In genomic region chr10:60801898-60802412, GRCm38 (mm10) we compare ENCODE assay signal across 24 mouse cellular contexts. TPM values are rescaled to one million over a fixed set of nuclear protein-coding genes. Genes with fewer than 3 reads are reported as not detected.
DNase-seq lines count a peak whose midpoint lies in the region; ATAC-seq and TF ChIP-seq lines count a peak whose summit lies in the region.
"Had no signal": no experiment of that assay in that cellular context is flagged by ENCODE, and none has a peak within 500 bp of the region (broad histone marks: within the 10 kb centered on the region; RNA-seq: fewer than 3 reads in every experiment).

No protein-coding gene starts in this region.

- H3K4me1 ChIP-seq in heart, embryonic 12.5 days (replicated peaks) = peaks cover 98% of the 10 kb centered on the region
- peaks cover 38% of the 10 kb centered on the region for H3K4me1 ChIP-seq in heart, adult 2 months (ENCODE audit: control insufficient read depth, insufficient read depth, low read length)
- H3K4me1 ChIP-seq in kidney, embryonic 15.5 days = peaks cover 85% of the 10 kb centered on the region
- H3K4me1 ChIP-seq in embryonic fibroblast, embryonic 13.5 days (ENCODE audit: control insufficient read depth, insufficient read depth, low read length) = peaks cover 21% of the 10 kb centered on the region

- H3K79me2 ChIP-seq in heart, adult 2 months (replicated peaks; ENCODE audit: control insufficient read depth, insufficient read depth, low read length) = no peaks in the 10 kb centered on the region
- H3K79me2 ChIP-seq in C2C12 (ENCODE audit: control insufficient read depth, insufficient read depth) = peaks cover 100% of the 10 kb centered on the region

- 52% methylated on average over 12 of the region's 12 CpGs for WGBS in heart, embryonic 12.5 days
- WGBS in heart, adult 2 months = 54% methylated on average over 12 of the region's 12 CpGs
- WGBS in kidney, embryonic 15.5 days = 57% methylated on average over 12 of the region's 12 CpGs

- peaks cover 99% of the 10 kb centered on the region for H3K79me3 ChIP-seq in C2C12 (ENCODE audit: low read depth)

- H3ac ChIP-seq in C2C12 (ENCODE audit: control insufficient read depth, insufficient read length, low read depth) = peak overlapping the region; percentile 10

- TF ChIP-seq EP300 in heart, adult 2 months (IDR thresholded peaks at IDR 0.05; ENCODE audit: insufficient read depth, low read depth, low read length) = no peak

- H3K9me3 ChIP-seq in heart, embryonic 12.5 days (replicated peaks) = no peaks in the 10 kb centered on the region
- no peaks in the 10 kb centered on the region for H3K9me3 ChIP-seq in kidney, embryonic 15.5 days (replicated peaks)
- H3K9me3 ChIP-seq: liver, embryonic 13.5 days had no signal

- H3K9ac ChIP-seq in heart, embryonic 12.5 days = peak overlapping the region; percentile 35; the same call in 1 of the 2 replicates
- no peak overlapping the region for H3K9ac ChIP-seq in heart, adult 2 months (ENCODE audit: low read depth, low read length)
- H3K9ac ChIP-seq in kidney, embryonic 15.5 days = no peak overlapping the region
- H3K9ac ChIP-seq: liver, embryonic 13.5 days; lung, embryonic 14.5 days had no signal

- H3K27ac ChIP-seq in heart, embryonic 12.5 days (ENCODE audit: poor library complexity, severe bottlenecking) = peak overlapping the region; percentile 53
- no peak overlapping the region for H3K27ac ChIP-seq in heart, adult 2 months
- peak overlapping the region; percentile 63 for H3K27ac ChIP-seq in kidney, embryonic 15.5 days
- H3K27ac ChIP-seq in embryonic fibroblast, embryonic 13.5 days (ENCODE audit: insufficient read depth, low read length) = peak overlapping the region; percentile 24; the same call in 1 of the 2 replicates
- H3K27ac ChIP-seq: hindbrain, postnatal 0 days; liver, embryonic 13.5 days; macrophage had no signal

- no peak for DNase-seq in heart, adult 2 months
- DNase-seq in kidney, postnatal 14 days = no peak
- DNase-seq in c-Kit-positive CD71-positive TER-119-positive erythroid progenitor cells, embryonic 14.5 days (ENCODE audit: low spot score) = no peak
- DNase-seq: adrenal gland, postnatal 25 days; cerebellum, adult 18-20 months; cerebellum, postnatal 36 days; gastrocnemius, postnatal 25 days; kidney, adult 11 months; kidney, postnatal 4 days; layer of hippocampus, adult 9-11 months; liver, embryonic 13.5 days; lung, embryonic 14.5 days; midbrain, embryonic 14.5 days; right cerebral cortex, postnatal 14 days; spleen, adult 18-20 months had no signal

- H3K36me3 ChIP-seq in heart, embryonic 12.5 days = peaks cover 1% of the 10 kb centered on the region; the same call in 1 of the 2 replicates
- no peaks in the 10 kb centered on the region for H3K36me3 ChIP-seq in heart, adult 2 months (ENCODE audit: control insufficient read depth, insufficient read depth, low read length)
- H3K36me3 ChIP-seq in kidney, embryonic 15.5 days = no peaks in the 10 kb centered on the region
- peaks cover 40% of the 10 kb centered on the region for H3K36me3 ChIP-seq in C2C12 (ENCODE audit: control insufficient read depth, insufficient read depth)
- H3K36me3 ChIP-seq: G1E; liver, embryonic 13.5 days had no signal

- no peak for TF ChIP-seq POLR2A in heart, adult 2 months (IDR thresholded peaks at IDR 0.05; ENCODE audit: insufficient read depth, low read depth, low read length)
- no peak for TF ChIP-seq POLR2A in embryonic fibroblast, embryonic 13.5 days (IDR thresholded peaks at IDR 0.05; ENCODE audit: low read depth, low read length)

- intact Hi-C loops in heart, adult 2 months (cut with DNase I) = no loop called here

- H3K27me3 ChIP-seq in heart, embryonic 12.5 days (replicated peaks) = no peaks in the 10 kb centered on the region
- H3K27me3 ChIP-seq in heart, adult 2 months (ENCODE audit: control insufficient read depth, insufficient read depth, low read length) = no peaks in the 10 kb centered on the region
- H3K27me3 ChIP-seq in kidney, embryonic 15.5 days = peaks cover 15% of the 10 kb centered on the region; the same call in 1 of the 2 replicates
- H3K27me3 ChIP-seq in C2C12 (ENCODE audit: control insufficient read depth, insufficient read depth, insufficient read length) = no peaks in the 10 kb centered on the region

- no peak for TF ChIP-seq CTCF in heart, adult 2 months (IDR thresholded peaks at IDR 0.05)
- no peak for TF ChIP-seq CTCF in C2C12 (IDR thresholded peaks at IDR 0.05; ENCODE audit: control insufficient read depth, insufficient read depth, insufficient read length)
- no peak for TF ChIP-seq CTCF in embryonic fibroblast, embryonic 13.5 days (IDR thresholded peaks at IDR 0.05; ENCODE audit: borderline replicate concordance, insufficient read depth, low read length)

- H3K4me3 ChIP-seq in heart, embryonic 12.5 days = no peak overlapping the region
- no peak overlapping the region for H3K4me3 ChIP-seq in heart, adult 2 months
- no peak overlapping the region for H3K4me3 ChIP-seq in kidney, embryonic 15.5 days (replicated peaks)
- no peak overlapping the region for H3K4me3 ChIP-seq in C2C12 (ENCODE audit: insufficient read depth, poor library complexity, severe bottlenecking)
- no peak overlapping the region for H3K4me3 ChIP-seq in embryonic fibroblast, embryonic 13.5 days (ENCODE audit: insufficient read depth, low read length)
- H3K4me3 ChIP-seq: liver, embryonic 13.5 days had no signal

- H3K4me2 ChIP-seq in heart, embryonic 12.5 days = peak overlapping the region; percentile 12
- no peak overlapping the region for H3K4me2 ChIP-seq in kidney, embryonic 15.5 days
- H3K4me2 ChIP-seq: liver, embryonic 13.5 days had no signal

- ATAC-seq in heart, embryonic 12.5 days (ENCODE audit: insufficient number of reproducible peaks, low FRiP score) = no peak
- no peak for ATAC-seq in kidney, embryonic 15.5 days (replicated peaks; ENCODE audit: low FRiP score)
- no peak for ATAC-seq in CD4-positive, CD25-positive, alpha-beta regulatory T cell, adult 4 months
- ATAC-seq: hindbrain, postnatal 0 days had no signal

TF ChIP-seq in C2C12, 6 proteins besides CTCF, POLR2A, EP300 and RAD21:
- TF ChIP-seq USF1 (IDR thresholded peaks at IDR 0.05; ENCODE audit: low read depth) (no peak), CEBPB (IDR thresholded peaks at IDR 0.05; ENCODE audit: low read depth) (no peak)

RNA-seq across cellular contexts. Expression of gene Unc5b, which starts 29.4 kb away (rescaled TPM):
- polyA plus RNA-seq in heart, embryonic 12.5 days (2016; fragmentation: Nextera tagmentation; extraction: Ambion mirVana) = 18.4 and 18.7 TPM in 2 replicates
- total RNA-seq in heart, adult 2 months (2021) = 10 to 100 TPM; 11.0 to 12.6 TPM
- polyA plus RNA-seq in heart, adult 2 months (2012; rRNA removed) = 12.2 and 15.0 TPM in 2 replicates
- 9.2 and 10.0 TPM in 2 replicates for polyA plus RNA-seq in kidney, embryonic 15.5 days (2015; fragmentation: Nextera tagmentation; extraction: Ambion mirVana)
- polyA plus RNA-seq in C2C12 (2012; fragmentation: generic; extraction: Trizol) = 142 TPM
- polyA plus RNA-seq in embryonic fibroblast, embryonic 13.5 days (2011; ENCODE audit: insufficient read length, low read depth, missing spikeins) = 101 and 119 TPM in 2 replicates
- polyA plus RNA-seq in CD4-positive, CD25-positive, alpha-beta regulatory T cell, adult 4 months (2017; shearing (Covaris generic)) = not detected
- total RNA-seq: neutrophil, adult 5-6 weeks had no signal
- polyA plus RNA-seq: G1E had no signal

RNA-seq across cellular contexts. Expression of gene Slc29a3, which starts 49.4 kb away (rescaled TPM):
- 5.6 and 6.8 TPM in 2 replicates for polyA plus RNA-seq in heart, embryonic 12.5 days (2016; fragmentation: Nextera tagmentation; extraction: Ambion mirVana)
- 1 to 10 TPM; 4.1 to 5.6 TPM for total RNA-seq in heart, adult 2 months (2021)
- 3.9 and 4.9 TPM in 2 replicates for polyA plus RNA-seq in heart, adult 2 months (2012; rRNA removed)
- 13.4 and 15.5 TPM in 2 replicates for polyA plus RNA-seq in kidney, embryonic 15.5 days (2015; fragmentation: Nextera tagmentation; extraction: Ambion mirVana)
- polyA plus RNA-seq in C2C12 (2012; fragmentation: generic; extraction: Trizol) = 4.4 TPM
- polyA plus RNA-seq in embryonic fibroblast, embryonic 13.5 days (2011; ENCODE audit: insufficient read length, low read depth, missing spikeins) = 21.3 and 23.5 TPM in 2 replicates
- polyA plus RNA-seq in CD4-positive, CD25-positive, alpha-beta regulatory T cell, adult 4 months (2017; shearing (Covaris generic)) = 10 to 100 TPM; 16.5 to 37.5 TPM
